Mouse (Mus musculus) MEL (cell line): ENCODE data around the gene Ctnnb1. TPM values are rescaled to one million over a fixed set of nuclear protein-coding genes. Genes with fewer than 3 reads are reported as not detected.
A peak's percentile ranks its signal among the peaks of the same experiment; 100 is the strongest.

Source experiments
- DNase-seq: peaks from one replicate; pipeline ENCODE4 v3.0.0; 2011; ENCODE audit warnings: low read depth, low spot score
- H3K27ac ChIP-seq: 2 replicates; pipeline ENCODE4 v1.5.1; 2012; ENCODE audit warnings: low read depth, mild to moderate bottlenecking, control low read depth, low read length, moderate library complexity; ENCODE audit not compliant: control insufficient read depth
- H3K27me3 ChIP-seq, 2 experiments: fragments of 150-350 bp in 1 of 2; sonication (generic) in 1 of 2; 2 replicates each; pipeline ENCODE4 v1.6.1; 2012; ENCODE audit warnings: low read length in 2 of 2, mild to moderate bottlenecking in 2 of 2, improper control_type of control experiment in 1 of 2, moderate library complexity in 1 of 2; ENCODE audit not compliant: insufficient read depth in 2 of 2, control insufficient read depth in 1 of 2
- H3K36me3 ChIP-seq, 2 experiments: 2 replicates each; pipeline ENCODE4 v1.6.1; 2012 to 2014; ENCODE audit warnings: low read length in 2 of 2, improper control_type of control experiment in 1 of 2, inconsistent platforms in 1 of 2, mild to moderate bottlenecking in 1 of 2; ENCODE audit not compliant: insufficient read depth in 2 of 2, control insufficient read depth in 1 of 2
- H3K4me1 ChIP-seq, 2 experiments: fragments of 150-350 bp in 1 of 2; sonication (generic) in 1 of 2; 2 replicates each; pipeline ENCODE4 v1.6.1; 2012; ENCODE audit warnings: low read length in 2 of 2, improper control_type of control experiment in 1 of 2, mild to moderate bottlenecking in 1 of 2; ENCODE audit not compliant: insufficient read depth in 2 of 2, control insufficient read depth in 1 of 2
- H3K4me3 ChIP-seq, 2 experiments: fragments of 150-350 bp in 1 of 2; sonication (generic) in 1 of 2; 2 replicates each; pipeline ENCODE4 v1.5.1; 2012; ENCODE audit warnings: low read depth in 2 of 2, low read length in 2 of 2, mild to moderate bottlenecking in 2 of 2, moderate library complexity in 2 of 2, control low read depth in 1 of 2, improper control_type of control experiment in 1 of 2; ENCODE audit not compliant: control insufficient read depth in 1 of 2, insufficient read depth in 1 of 2
- H3K79me2 ChIP-seq: 2 replicates; pipeline ENCODE4 v1.6.1; 2012; ENCODE audit warnings: mild to moderate bottlenecking, low read length, moderate library complexity; ENCODE audit not compliant: control insufficient read depth, poor library complexity, insufficient read depth
- H3K9ac ChIP-seq: 2 replicates; pipeline ENCODE4 v1.6.1; 2012; ENCODE audit warnings: low read depth, mild to moderate bottlenecking, control low read depth, low read length, moderate library complexity; ENCODE audit not compliant: control insufficient read depth, poor library complexity, severe bottlenecking
- H3K9me3 ChIP-seq: fragments of 150-350 bp; sonication (generic); replicated peaks from 2 replicates; pipeline ENCODE4 v1.6.1; 2012; ENCODE audit warnings: mild to moderate bottlenecking, low read length, improper control_type of control experiment, moderate library complexity; ENCODE audit not compliant: insufficient read depth
- BHLHE40 ChIP-seq: IDR thresholded peaks from 2 replicates; pipeline ENCODE4 v1.6.1; 2012; ENCODE audit warnings: low read depth, mild to moderate bottlenecking, inconsistent platforms, low read length, improper control_type of control experiment, borderline replicate concordance
- CTCF ChIP-seq, 3 experiments: IDR thresholded peaks in 2 of 3; conservative IDR thresholded peaks in 1 of 3; 2 replicates each; pipeline ENCODE4 v1.5.1; 2011 to 2012; ENCODE audit warnings: low read length in 3 of 3, low read depth in 2 of 3, mild to moderate bottlenecking in 2 of 3, improper control_type of control experiment in 1 of 3, inconsistent platforms in 1 of 3, mixed read lengths in 1 of 3, moderate library complexity in 1 of 3; ENCODE audit not compliant: control insufficient read depth in 1 of 3, insufficient read depth in 1 of 3, poor library complexity in 1 of 3, severe bottlenecking in 1 of 3
- E2F4 ChIP-seq: IDR thresholded peaks from 2 replicates; pipeline ENCODE4 v1.6.1; 2011; ENCODE audit warnings: low read depth, low read length, improper control_type of control experiment, borderline replicate concordance
- EP300 ChIP-seq, 2 experiments: IDR thresholded peaks; 2 replicates each; pipeline ENCODE4 v1.6.1; 2011; ENCODE audit warnings: improper control_type of control experiment in 2 of 2, low read length in 2 of 2, low read depth in 1 of 2, mild to moderate bottlenecking in 1 of 2
- ETS1 ChIP-seq: IDR thresholded peaks from 2 replicates; pipeline ENCODE4 v1.6.1; 2012; ENCODE audit warnings: low read depth, mild to moderate bottlenecking, inconsistent platforms, low read length, improper control_type of control experiment, moderate library complexity
- GATA1 ChIP-seq: IDR thresholded peaks from 2 replicates; pipeline ENCODE4 v1.6.1; 2011; ENCODE audit warnings: low read depth, low read length, improper control_type of control experiment
- HCFC1 ChIP-seq: IDR thresholded peaks from 2 replicates; pipeline ENCODE4 v1.6.1; 2012; ENCODE audit warnings: low read depth, mild to moderate bottlenecking, inconsistent platforms, low read length, improper control_type of control experiment, moderate library complexity
- JUND ChIP-seq: IDR thresholded peaks from 2 replicates; pipeline ENCODE4 v1.6.1; 2011; ENCODE audit warnings: low read depth, mild to moderate bottlenecking, improper control_type of control experiment, low read length
- MAFK ChIP-seq: IDR thresholded peaks from 2 replicates; pipeline ENCODE4 v1.6.1; 2011; ENCODE audit warnings: low read depth, mild to moderate bottlenecking, low read length, improper control_type of control experiment, borderline replicate concordance
- MAX ChIP-seq: IDR thresholded peaks from 2 replicates; pipeline ENCODE4 v1.6.1; 2011; ENCODE audit warnings: low read length, improper control_type of control experiment
- MAZ ChIP-seq: IDR thresholded peaks from 2 replicates; pipeline ENCODE4 v1.6.1; 2012; ENCODE audit warnings: low read depth, mild to moderate bottlenecking, inconsistent platforms, low read length, improper control_type of control experiment
- MXI1 ChIP-seq: IDR thresholded peaks from 2 replicates; pipeline ENCODE4 v1.6.1; 2011; ENCODE audit warnings: mild to moderate bottlenecking, low read depth, low read length, improper control_type of control experiment
- MYC ChIP-seq: IDR thresholded peaks from 2 replicates; pipeline ENCODE4 v1.6.1; 2011; ENCODE audit warnings: low read depth, mild to moderate bottlenecking, low read length, improper control_type of control experiment, moderate library complexity
- POLR2A ChIP-seq, 2 experiments: IDR thresholded peaks; 2 replicates each; pipeline ENCODE4 v1.6.1; 2011 to 2012; ENCODE audit warnings: low read length in 2 of 2, mild to moderate bottlenecking in 2 of 2, control low read depth in 1 of 2, improper control_type of control experiment in 1 of 2, low read depth in 1 of 2, moderate library complexity in 1 of 2; ENCODE audit not compliant: control insufficient read depth in 1 of 2, insufficient read depth in 1 of 2, poor library complexity in 1 of 2
- RCOR1 ChIP-seq: IDR thresholded peaks from 2 replicates; pipeline ENCODE4 v1.6.1; 2012; ENCODE audit warnings: low read depth, mild to moderate bottlenecking, inconsistent platforms, low read length, improper control_type of control experiment
- SIN3A ChIP-seq: IDR thresholded peaks from 2 replicates; pipeline ENCODE4 v1.6.1; 2012; ENCODE audit warnings: low read length, improper control_type of control experiment, inconsistent platforms
- SMC3 ChIP-seq: IDR thresholded peaks from 2 replicates; pipeline ENCODE4 v1.6.1; 2011; ENCODE audit warnings: low read depth, low read length, improper control_type of control experiment
- TBP ChIP-seq: IDR thresholded peaks from 2 replicates; pipeline ENCODE4 v1.8.0; 2011; ENCODE audit warnings: low read depth, low read length, improper control_type of control experiment
- UBTF ChIP-seq: IDR thresholded peaks from 2 replicates; pipeline ENCODE4 v1.6.1; 2012; ENCODE audit warnings: low read depth, mild to moderate bottlenecking, inconsistent platforms, low read length, improper control_type of control experiment, moderate library complexity, borderline replicate concordance; ENCODE audit not compliant: insufficient read depth
- polyA plus RNA-seq, 2 experiments: library from polyadenylated mRNA; stranded (reverse) in 1 of 2; unstranded in 1 of 2; fragments of >175 nt in 1 of 2; fragments of >200 nt in 1 of 2; gene quantifications; 2 replicates each; pipeline versions ENCODE4 v1.2.1 to v1.2.4; 2012; ENCODE audit warnings: low replicate concordance in 2 of 2, low read depth in 1 of 2; ENCODE audit not compliant: insufficient read length in 2 of 2, insufficient read depth in 1 of 2, missing spikeins in 1 of 2
- total RNA-seq: library from RNA; depleted of rRNA; stranded (reverse); fragments of 300-350 nt; gene quantifications from 2 replicates; pipeline ENCODE4 v1.2.3, GENCODE M21; 2012

The Ctnnb1 gene
- total and polyA plus RNA-seq, 3 experiments, result 302 to 701 (median 377) TPM

DNA sequence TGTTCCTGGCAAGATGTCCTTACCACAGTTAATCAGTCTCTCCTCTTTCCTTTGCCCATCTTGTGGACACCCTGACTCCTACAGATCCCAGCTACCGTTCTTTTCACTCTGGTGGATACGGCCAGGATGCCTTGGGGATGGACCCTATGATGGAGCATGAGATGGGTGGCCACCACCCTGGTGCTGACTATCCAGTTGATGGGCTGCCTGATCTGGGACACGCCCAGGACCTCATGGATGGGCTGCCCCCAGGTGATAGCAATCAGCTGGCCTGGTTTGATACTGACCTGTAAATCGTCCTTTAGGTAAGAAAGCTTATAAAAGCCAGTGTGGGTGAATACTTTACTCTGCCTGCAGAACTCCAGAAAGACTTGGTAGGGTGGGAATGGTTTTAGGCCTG is 30.2 kb downstream of the Ctnnb1 start:
- H3K9ac ChIP-seq, result no peak overlapping the region
- DNase-seq, result no peak
- no peak overlapping the region for H3K4me3 ChIP-seq
- H3K27me3 ChIP-seq, result no peaks in the 10 kb centered on the region
- no peak overlapping the region for H3K27ac ChIP-seq
- H3K79me2 ChIP-seq, result no peaks in the 10 kb centered on the region
- H3K36me3 ChIP-seq, result peaks cover 21 to 22% of the 10 kb centered on the region in 2 experiments
- TF ChIP-seq JUND (no peak), EP300 (IDR thresholded peaks at IDR 0.05; ENCODE audit: low read depth in 1 of 2, low read length in 2 of 2) (no peak), HCFC1 (no peak), E2F4 (no peak), MAZ (no peak), MAX (no peak), MAFK (no peak), POLR2A (IDR thresholded peaks at IDR 0.05; ENCODE audit: control insufficient read depth in 1 of 2, insufficient read depth in 1 of 2, low read depth in 1 of 2, low read length in 2 of 2, poor library complexity in 1 of 2) (no peak), UBTF (no peak), SMC3 (no peak), MYC (no peak), CTCF (IDR thresholded peaks at IDR 0.05 in 2 of 3, conservative IDR thresholded peaks at IDR 0.05 in 1 of 3; ENCODE audit: control insufficient read depth in 1 of 3, insufficient read depth in 1 of 3, low read depth in 2 of 3, low read length in 3 of 3, poor library complexity in 1 of 3, severe bottlenecking in 1 of 3) (no peak)
- no peaks in the 10 kb centered on the region for H3K9me3 ChIP-seq
- peaks cover 8 to 25% of the 10 kb centered on the region in 2 experiments for H3K4me1 ChIP-seq

DNA sequence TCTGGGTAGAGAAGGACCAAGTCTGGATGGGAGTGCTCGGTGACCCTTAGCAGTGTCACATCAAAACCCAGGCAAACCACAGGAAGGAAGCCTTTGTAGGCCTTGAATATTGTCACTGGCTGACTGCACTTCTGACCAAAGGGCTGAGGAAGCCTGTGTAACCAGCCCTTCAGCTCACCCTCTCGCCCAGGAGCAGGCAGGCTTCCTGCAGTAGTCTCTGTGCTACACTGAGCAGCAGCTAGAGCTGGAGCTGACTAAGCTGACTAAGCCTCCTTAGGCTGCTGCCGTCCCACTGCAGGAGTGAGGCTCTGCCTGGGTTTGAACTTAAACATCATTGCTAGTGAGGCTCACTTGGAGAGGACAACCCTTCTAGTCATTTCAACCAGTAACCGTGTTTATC is 31.6 kb downstream of the Ctnnb1 start:
- H3K9me3 ChIP-seq, result no peaks in the 10 kb centered on the region
- H3K27me3 ChIP-seq, result no peaks in the 10 kb centered on the region
- no peak overlapping the region for H3K4me3 ChIP-seq
- TF ChIP-seq UBTF (no peak), MAZ (no peak), RCOR1 (no peak), GATA1 (no peak), MXI1 (no peak), ETS1 (no peak), E2F4 (no peak), CTCF (IDR thresholded peaks at IDR 0.05 in 2 of 3, conservative IDR thresholded peaks at IDR 0.05 in 1 of 3; ENCODE audit: control insufficient read depth in 1 of 3, insufficient read depth in 1 of 3, low read depth in 2 of 3, low read length in 3 of 3, poor library complexity in 1 of 3, severe bottlenecking in 1 of 3) (no peak), SIN3A (no peak), BHLHE40 (no peak), TBP (no peak), HCFC1 (no peak)
- no peak overlapping the region for H3K27ac ChIP-seq
- peak; percentile 32 for DNase-seq
- H3K36me3 ChIP-seq, result peaks cover 15 to 22% of the 10 kb centered on the region in 2 experiments
- no peaks in the 10 kb centered on the region for H3K79me2 ChIP-seq
- H3K9ac ChIP-seq, result no peak overlapping the region
- H3K4me1 ChIP-seq, result peaks cover 8 to 25% of the 10 kb centered on the region in 2 experiments
